Mouse (Mus musculus): ENCODE measurements around the gene B4galnt2. TPM values are rescaled to one million over a fixed set of nuclear protein-coding genes. Genes with fewer than 3 reads are reported as not detected.

Gene B4galnt2
- polyA plus RNA-seq, 1 experiment from 2014 or later, result not detected

GRCm38 (mm10) chr11:95876296-95876695 lies 38.4 kb downstream of the B4galnt2 start:
- H3K27ac ChIP-seq, result no peak overlapping the region
- H3K9ac ChIP-seq, result no peak overlapping the region
- H3K4me1 ChIP-seq, result no peaks in the 10 kb centered on the region
- 0 out of 2 replicates have a peak overlapping the region, but pooled peaks have one; percentile 4 for H3K4me2 ChIP-seq
- WGBS, result 24% methylated on average over 7 of the region's 7 CpGs
- no peaks in the 10 kb centered on the region for H3K36me3 ChIP-seq (replicated peaks)
- H3K27me3 ChIP-seq, result peaks cover 3% of the 10 kb centered on the region; the same call in 1 of the 2 replicates
- no peak overlapping the region for H3K4me3 ChIP-seq (replicated peaks)
- no peak for ATAC-seq (ENCODE audit: low FRiP score)
- H3K9me3 ChIP-seq, result no peaks in the 10 kb centered on the region

- H3K9me3 ChIP-seq, result no peaks in the 10 kb centered on the region
- ATAC-seq (ENCODE audit: low FRiP score), result no peak
- no peak overlapping the region for H3K27ac ChIP-seq
- H3K36me3 ChIP-seq (replicated peaks), result no peaks in the 10 kb centered on the region
- no peak overlapping the region for H3K9ac ChIP-seq
- H3K27me3 ChIP-seq, result peaks cover 3% of the 10 kb centered on the region; the same call in 1 of the 2 replicates
- no peak overlapping the region for H3K4me3 ChIP-seq (replicated peaks)
- no peaks in the 10 kb centered on the region for H3K4me1 ChIP-seq
- 26% methylated on average over 9 of the region's 9 CpGs for WGBS
- H3K4me2 ChIP-seq, result 0 out of 2 replicates have a peak overlapping the region, but pooled peaks have one; percentile 4
These were observed 38.9 kb downstream of the B4galnt2 start for GRCm38 (mm10) chr11:95875804-95876203.

- Histone ChIP-seq H3K4me2 (no peak overlapping the region), H3K4me3 (replicated peaks) (no peak overlapping the region), H3K9ac (no peak overlapping the region), H3K4me1 (no peaks in the 10 kb centered on the region), H3K36me3 (replicated peaks) (no peaks in the 10 kb centered on the region), H3K9me3 (no peaks in the 10 kb centered on the region), H3K27me3 (no peaks in the 10 kb centered on the region; the same call in 1 of the 2 replicates), H3K27ac (no peak overlapping the region)
- 78% methylated on average over 6 of the region's 6 CpGs for WGBS
- no peak for ATAC-seq (ENCODE audit: low FRiP score)
These were observed 44.7 kb downstream of the B4galnt2 start for GRCm38 (mm10) chr11:95869918-95870470.

GRCm38 (mm10) chr11:95869442-95869841 lies 45.2 kb downstream of the B4galnt2 start:
- no peak for ATAC-seq (ENCODE audit: low FRiP score)
- no peaks in the 10 kb centered on the region for H3K9me3 ChIP-seq
- no peak overlapping the region for H3K4me3 ChIP-seq (replicated peaks)
- no peaks in the 10 kb centered on the region for H3K4me1 ChIP-seq
- H3K9ac ChIP-seq, result no peak overlapping the region
- no peak overlapping the region for H3K4me2 ChIP-seq
- WGBS, result 82% methylated on average over 4 of the region's 4 CpGs
- no peaks in the 10 kb centered on the region for H3K27me3 ChIP-seq
- no peak overlapping the region for H3K27ac ChIP-seq
- no peaks in the 10 kb centered on the region for H3K36me3 ChIP-seq (replicated peaks)

GRCm38 (mm10) chr11:95861397-95861796 lies 53.3 kb downstream of the B4galnt2 start:
- Histone ChIP-seq H3K4me3 (replicated peaks) (no peak overlapping the region), H3K4me2 (no peak overlapping the region), H3K9me3 (no peaks in the 10 kb centered on the region), H3K36me3 (replicated peaks) (no peaks in the 10 kb centered on the region), H3K27me3 (no peaks in the 10 kb centered on the region), H3K4me1 (peaks cover 17% of the 10 kb centered on the region), H3K9ac (no peak overlapping the region), H3K27ac (no peak overlapping the region)
- ATAC-seq (ENCODE audit: low FRiP score), result no peak
- WGBS, result 96% methylated on average over 8 of the region's 8 CpGs

- peaks cover 17% of the 10 kb centered on the region for H3K4me1 ChIP-seq
- no peak for ATAC-seq (ENCODE audit: low FRiP score)
- peak overlapping the region; percentile 81 for H3K4me2 ChIP-seq
- H3K9me3 ChIP-seq, result no peaks in the 10 kb centered on the region
- H3K4me3 ChIP-seq (replicated peaks), result peak overlapping the region; percentile 75
- 0 out of 2 replicates have a peak overlapping the region, but pooled peaks have one; percentile 93 for H3K27ac ChIP-seq
- no peaks in the 10 kb centered on the region for H3K36me3 ChIP-seq (replicated peaks)
- 46% methylated on average over 3 of the region's 3 CpGs for WGBS
- no peaks in the 10 kb centered on the region for H3K27me3 ChIP-seq
- H3K9ac ChIP-seq, result peak overlapping the region; percentile 70
These were observed 54.6 kb downstream of the B4galnt2 start for GRCm38 (mm10) chr11:95860071-95860490.

- H3K4me2 ChIP-seq, result peak overlapping the region; percentile 81
- H3K36me3 ChIP-seq (replicated peaks), result no peaks in the 10 kb centered on the region
- peak overlapping the region; percentile 70 for H3K9ac ChIP-seq
- ATAC-seq (ENCODE audit: low FRiP score), result peak; percentile 66
- no peaks in the 10 kb centered on the region for H3K9me3 ChIP-seq
- H3K27me3 ChIP-seq, result no peaks in the 10 kb centered on the region
- H3K4me3 ChIP-seq (replicated peaks), result peak overlapping the region; percentile 75
- H3K27ac ChIP-seq, result peak overlapping the region; percentile 93
- under 1% methylated on average over 35 of the region's 35 CpGs for WGBS
- H3K4me1 ChIP-seq, result peaks cover 17% of the 10 kb centered on the region
These were observed 55.2 kb downstream of the B4galnt2 start for GRCm38 (mm10) chr11:95859468-95859855.

- Histone ChIP-seq H3K4me3 (replicated peaks) (peak overlapping the region; percentile 75), H3K27me3 (no peaks in the 10 kb centered on the region), H3K4me2 (peak overlapping the region; percentile 81), H3K4me1 (peaks cover 17% of the 10 kb centered on the region), H3K9ac (peak overlapping the region; percentile 70), H3K9me3 (no peaks in the 10 kb centered on the region), H3K27ac (peak overlapping the region; percentile 93), H3K36me3 (replicated peaks) (no peaks in the 10 kb centered on the region)
- under 1% methylated on average over 58 of the region's 58 CpGs for WGBS
- ATAC-seq (ENCODE audit: low FRiP score), result peak; percentile 99
These were observed 55.9 kb downstream of the B4galnt2 start for GRCm38 (mm10) chr11:95858528-95859467.

- WGBS, result 17% methylated on average over 21 of the region's 21 CpGs
- Histone ChIP-seq H3K4me2 (peak overlapping the region; percentile 81), H3K36me3 (replicated peaks) (no peaks in the 10 kb centered on the region), H3K27me3 (no peaks in the 10 kb centered on the region), H3K27ac (peak overlapping the region; percentile 93), H3K9ac (peak overlapping the region; percentile 70), H3K4me3 (replicated peaks) (peak overlapping the region; percentile 75), H3K4me1 (peaks cover 17% of the 10 kb centered on the region), H3K9me3 (no peaks in the 10 kb centered on the region)
- peak; percentile 18; the same call in 1 of the 2 replicates for ATAC-seq (ENCODE audit: low FRiP score)
These were observed 56.8 kb downstream of the B4galnt2 start for GRCm38 (mm10) chr11:95857716-95858527.

GRCm38 (mm10) chr11:95857306-95857705 lies 57.4 kb downstream of the B4galnt2 start:
- H3K9me3 ChIP-seq, result no peaks in the 10 kb centered on the region
- H3K36me3 ChIP-seq (replicated peaks), result no peaks in the 10 kb centered on the region
- H3K9ac ChIP-seq, result peak overlapping the region; percentile 70; the same call in 1 of the 2 replicates
- H3K27me3 ChIP-seq, result peaks cover 1% of the 10 kb centered on the region; the same call in 1 of the 2 replicates
- peaks cover 17% of the 10 kb centered on the region for H3K4me1 ChIP-seq
- no peak overlapping the region for H3K4me3 ChIP-seq (replicated peaks)
- H3K4me2 ChIP-seq, result peak overlapping the region; percentile 81; the same call in 1 of the 2 replicates
- no peak for ATAC-seq (ENCODE audit: low FRiP score)
- WGBS, result 79% methylated on average over 4 of the region's 4 CpGs
- no peak overlapping the region for H3K27ac ChIP-seq

GRCm38 (mm10) chr11:95853684-95854083 lies 61.0 kb downstream of the B4galnt2 start:
- Histone ChIP-seq H3K27ac (no peak overlapping the region), H3K9me3 (no peaks in the 10 kb centered on the region), H3K4me3 (replicated peaks) (no peak overlapping the region), H3K9ac (no peak overlapping the region), H3K4me1 (peaks cover 9% of the 10 kb centered on the region), H3K27me3 (peaks cover 3% of the 10 kb centered on the region; the same call in 1 of the 2 replicates), H3K4me2 (no peak overlapping the region), H3K36me3 (replicated peaks) (no peaks in the 10 kb centered on the region)
- ATAC-seq (ENCODE audit: low FRiP score), result no peak
- 57% methylated on average over 5 of the region's 5 CpGs for WGBS
